ENCODE assay signal across 8 mouse cellular contexts in genomic region chr10:62650881-62651810, GRCm38 (mm10). TPM values are rescaled to one million over a fixed set of nuclear protein-coding genes. Genes with fewer than 3 reads are reported as not detected.
DNase-seq lines count a peak whose midpoint lies in the region; ATAC-seq lines count a peak whose summit lies in the region.

Ddx50 (minus strand) TSS chr10:62651218.

- ATAC-seq in hindbrain, embryonic 16.5 days, result peak; percentile 100

- peak; percentile 99 for DNase-seq in WW6 (ENCODE audit: low read depth, low spot score)
- DNase-seq in cerebellum, postnatal 4 days (ENCODE audit: low spot score in 2 of 2), result peak; percentile 99
- DNase-seq in gastrocnemius, adult 18-20 months (ENCODE audit: low spot score), result peak; percentile 99
- DNase-seq in left cerebral cortex, adult 18-20 months (ENCODE audit: low spot score in 2 of 2), result peak; percentile 99 to 100
- DNase-seq in right cerebral cortex, adult 18-20 months, result peak; percentile 100
- DNase-seq in urinary bladder, postnatal 10 days (ENCODE audit: low spot score), result peak; percentile 97

- peaks cover 46% of the 10 kb centered on the region for H3K79me2 ChIP-seq in macrophage (ENCODE audit: inconsistent target)

- H3K27ac ChIP-seq in hindbrain, embryonic 16.5 days (ENCODE audit: low read depth, low read length), result peak within 1 kb of the TSS; percentile 96
- peak within 1 kb of the TSS; percentile 49 for H3K27ac ChIP-seq in macrophage

- H3K36me3 ChIP-seq in hindbrain, embryonic 16.5 days (ENCODE audit: control insufficient read depth, insufficient read depth, low read length), result peaks cover 3% of the 10 kb centered on the region
- peaks cover 7% of the 10 kb centered on the region; the same call in 1 of the 2 replicates for H3K36me3 ChIP-seq in macrophage (ENCODE audit: inconsistent target)

- peak within 1 kb of the TSS; percentile 87 for H3K4me3 ChIP-seq in hindbrain, embryonic 16.5 days (ENCODE audit: low read length)
- peak within 1 kb of the TSS; percentile 94 for H3K4me3 ChIP-seq in macrophage (ENCODE audit: inconsistent target)

- peak within 1 kb of the TSS; percentile 89 for H3K9ac ChIP-seq in hindbrain, embryonic 16.5 days (ENCODE audit: low read depth, low read length)

- no peaks in the 10 kb centered on the region for H3K27me3 ChIP-seq in hindbrain, embryonic 16.5 days (replicated peaks; ENCODE audit: control insufficient read depth, insufficient read depth, low read length)

- under 1% methylated on average over 81 of the region's 89 CpGs for WGBS in hindbrain, embryonic 16.5 days
- under 1% methylated on average over 89 of the region's 89 CpGs for WGBS in macrophage (ENCODE audit: missing documents)

- H3K4me2 ChIP-seq in hindbrain, embryonic 16.5 days (ENCODE audit: low read length), result peak within 1 kb of the TSS; percentile 91

- H3K4me1 ChIP-seq in hindbrain, embryonic 16.5 days (ENCODE audit: control insufficient read depth, insufficient read depth, low read depth, low read length), result peaks cover 12% of the 10 kb centered on the region

- no peaks in the 10 kb centered on the region for H3K9me3 ChIP-seq in hindbrain, embryonic 16.5 days (ENCODE audit: control insufficient read depth, low read length)

RNA-seq across cellular contexts. Expression of gene Ddx50, which starts in this region (rescaled TPM):
- 10 to 100 TPM; 42.0 to 49.6 TPM for total RNA-seq in gastrocnemius, adult 18-20 months (2021)
- 76.3 and 82.0 TPM in 2 replicates for polyA plus RNA-seq in hindbrain, embryonic 16.5 days (2015; fragmentation: Nextera tagmentation; extraction: Ambion mirVana)
- 100 to 1,000 TPM in 1 of 2 experiments, 10 to 100 TPM in 1; 89.0 to 101 TPM for total RNA-seq in left cerebral cortex, adult 18-20 months (2021)
- 100 to 1,000 TPM; 101 to 362 (median 266) TPM for total RNA-seq in macrophage (2018; cell fraction: chromatin; rRNA removed)
- total RNA-seq in macrophage (2018; cell fraction: cytosol; rRNA removed), result 10 to 100 TPM; 27.7 to 57.3 (median 42.6) TPM
- 100 to 1,000 TPM in 24 of 26 experiments, 10 to 100 TPM in 2; 89.4 to 238 (median 144) TPM for total RNA-seq in macrophage (2018; cell fraction: nucleus; rRNA removed)
- polyA plus RNA-seq in macrophage (2018), result 43.9 to 56.0 TPM (median 44.3 TPM) in 3 replicates

Comparison
In these comparisons a context has a peak if more than half of its experiments do, and no peak if none do; other contexts are left out.
1. Peak in every context shown above with its lines: DNase-seq, ATAC-seq, H3K4me3 ChIP-seq and H3K27ac ChIP-seq.